Mouse (Mus musculus) heart, embryonic 16.5 days (tissue): ENCODE measurements around the gene Gm4131. TPM values are rescaled to one million over a fixed set of nuclear protein-coding genes. Genes with fewer than 3 reads are reported as not detected.

Experiments
- ATAC-seq: fragments of 200-750 bp; cut with Nextera tagmentation; replicated peaks from 2 replicates; pipeline ENCODE4 v1.8.0; 2017; ENCODE audit warnings: moderate number of reproducible peaks; ENCODE audit not compliant: insufficient read depth, low FRiP score; ENCODE audit errors: extremely low read depth
- H3K27ac ChIP-seq: fragments of 300-500 bp; sonication (generic); 2 replicates; pipeline ENCODE4 v1.5.1; 2014; ENCODE audit warnings: mild to moderate bottlenecking, low read length, control low read depth, moderate library complexity
- H3K27me3 ChIP-seq: fragments of 300-500 bp; sonication (generic); 2 replicates; pipeline ENCODE4 v1.6.1; 2014; ENCODE audit warnings: low read length, mixed read lengths; ENCODE audit not compliant: control insufficient read depth, insufficient read depth
- H3K36me3 ChIP-seq: fragments of 300-500 bp; sonication (generic); 2 replicates; pipeline ENCODE4 v1.6.1; 2014; ENCODE audit not compliant: control insufficient read depth, insufficient read depth
- H3K4me1 ChIP-seq: fragments of 300-500 bp; sonication (generic); 2 replicates; pipeline ENCODE4 v1.6.1; 2014; ENCODE audit warnings: low read length, mixed read lengths; ENCODE audit not compliant: control insufficient read depth, insufficient read depth
- H3K4me2 ChIP-seq: fragments of 300-500 bp; sonication (generic); 2 replicates; pipeline ENCODE4 v1.6.1; 2014; ENCODE audit warnings: low read depth, mild to moderate bottlenecking, control low read depth, low read length
- H3K4me3 ChIP-seq: fragments of 300-500 bp; sonication (generic); 2 replicates; pipeline ENCODE4 v1.5.1; 2014; ENCODE audit warnings: mild to moderate bottlenecking, control low read depth, low read length
- H3K9ac ChIP-seq: fragments of 300-500 bp; sonication (generic); 2 replicates; pipeline ENCODE4 v1.6.1; 2014; ENCODE audit warnings: low read length, control low read depth
- H3K9me3 ChIP-seq: fragments of 300-500 bp; sonication (generic); replicated peaks from 2 replicates; pipeline ENCODE4 v1.6.1; 2016; ENCODE audit warnings: low read length; ENCODE audit not compliant: control insufficient read depth
- WGBS: fragments of 180-500 bp; shearing (Covaris S2); extraction: QIAGEN DNeasy Blood & Tissue Kit; methylation state at CpG from one replicate; pipeline ENCODE4 v1.1.7; 2014; 5-methylcytosine and 5-hydroxymethylcytosine counted together
- polyA plus RNA-seq: library from polyadenylated mRNA; unstranded; fragments of >200 nt; fragmentation: Nextera tagmentation; extraction: Ambion mirVana; gene quantifications from 2 replicates; pipeline ENCODE4 v1.2.1, GENCODE M21; 2015

Gm4131 gene
- polyA plus RNA-seq, 1 experiment from 2014 or later, result not detected

GRCm38 (mm10) chr14:62575862-62576261, 9.1 kb upstream of the Gm4131 start:
- 70% methylated on average over 8 of the region's 8 CpGs for WGBS
- H3K9me3 ChIP-seq, result no peaks in the 10 kb centered on the region
- H3K27ac ChIP-seq, result no peak overlapping the region
- H3K4me2 ChIP-seq, result no peak overlapping the region
- no peak for ATAC-seq
- no peak overlapping the region for H3K9ac ChIP-seq
- H3K4me1 ChIP-seq, result no peaks in the 10 kb centered on the region
- H3K36me3 ChIP-seq, result no peaks in the 10 kb centered on the region
- H3K4me3 ChIP-seq, result no peak overlapping the region
- no peaks in the 10 kb centered on the region for H3K27me3 ChIP-seq

- ATAC-seq, result no peak
- H3K27me3 ChIP-seq, result no peaks in the 10 kb centered on the region
- H3K4me3 ChIP-seq, result no peak overlapping the region
- no peaks in the 10 kb centered on the region for H3K4me1 ChIP-seq
- no peaks in the 10 kb centered on the region for H3K36me3 ChIP-seq
- H3K9ac ChIP-seq, result no peak overlapping the region
- no peak overlapping the region for H3K27ac ChIP-seq
- no peak overlapping the region for H3K4me2 ChIP-seq
- H3K9me3 ChIP-seq, result no peaks in the 10 kb centered on the region
- 77% methylated on average over 6 of the region's 6 CpGs for WGBS
Measured at GRCm38 (mm10) chr14:62574906-62575305, 8.2 kb upstream of the Gm4131 start.

GRCm38 (mm10) chr14:62573454-62573853, 6.7 kb upstream of the Gm4131 start:
- Histone ChIP-seq H3K9ac (no peak overlapping the region), H3K4me1 (no peaks in the 10 kb centered on the region), H3K36me3 (no peaks in the 10 kb centered on the region), H3K27me3 (no peaks in the 10 kb centered on the region), H3K9me3 (no peaks in the 10 kb centered on the region), H3K4me2 (no peak overlapping the region), H3K27ac (no peak overlapping the region), H3K4me3 (no peak overlapping the region)
- 2% methylated on average over 2 of the region's 3 CpGs for WGBS
- ATAC-seq, result no peak

GRCm38 (mm10) chr14:62570299-62570698, 3.6 kb upstream of the Gm4131 start:
- H3K27me3 ChIP-seq, result no peaks in the 10 kb centered on the region
- no peaks in the 10 kb centered on the region for H3K9me3 ChIP-seq
- H3K4me3 ChIP-seq, result no peak overlapping the region
- no peak overlapping the region for H3K4me2 ChIP-seq
- H3K27ac ChIP-seq, result peak overlapping the region; percentile 53
- H3K9ac ChIP-seq, result no peak overlapping the region
- WGBS, result 28% methylated on average over 4 of the region's 4 CpGs
- no peaks in the 10 kb centered on the region for H3K4me1 ChIP-seq
- no peaks in the 10 kb centered on the region for H3K36me3 ChIP-seq
- ATAC-seq, result no peak

- no peak overlapping the region for H3K9ac ChIP-seq
- no peak overlapping the region for H3K4me3 ChIP-seq
- no peaks in the 10 kb centered on the region for H3K4me1 ChIP-seq
- H3K9me3 ChIP-seq, result no peaks in the 10 kb centered on the region
- H3K27me3 ChIP-seq, result no peaks in the 10 kb centered on the region
- ATAC-seq, result no peak
- H3K27ac ChIP-seq, result peak overlapping the region; percentile 53
- H3K4me2 ChIP-seq, result no peak overlapping the region
- no peaks in the 10 kb centered on the region for H3K36me3 ChIP-seq
- 74% methylated on average over 5 of the region's 5 CpGs for WGBS
Measured at GRCm38 (mm10) chr14:62569463-62569862, 2.7 kb upstream of the Gm4131 start.

GRCm38 (mm10) chr14:62563679-62564078, 3.0 kb downstream of the Gm4131 start:
- ATAC-seq, result no peak
- no peak overlapping the region for H3K27ac ChIP-seq
- H3K27me3 ChIP-seq, result no peaks in the 10 kb centered on the region
- no peaks in the 10 kb centered on the region for H3K4me1 ChIP-seq
- 60% methylated on average over 7 of the region's 7 CpGs for WGBS
- no peak overlapping the region for H3K4me3 ChIP-seq
- H3K9ac ChIP-seq, result no peak overlapping the region
- H3K4me2 ChIP-seq, result no peak overlapping the region
- no peaks in the 10 kb centered on the region for H3K9me3 ChIP-seq
- H3K36me3 ChIP-seq, result no peaks in the 10 kb centered on the region

GRCm38 (mm10) chr14:62561875-62562748, 4.6 kb downstream of the Gm4131 start:
- no peak overlapping the region for H3K4me2 ChIP-seq
- no peak overlapping the region for H3K4me3 ChIP-seq
- 54% methylated on average over 17 of the region's 17 CpGs for WGBS
- no peak for ATAC-seq
- H3K36me3 ChIP-seq, result no peaks in the 10 kb centered on the region
- no peak overlapping the region for H3K27ac ChIP-seq
- H3K9ac ChIP-seq, result no peak overlapping the region
- H3K27me3 ChIP-seq, result peaks cover under 1% of the 10 kb centered on the region; the same call in 1 of the 2 replicates
- no peaks in the 10 kb centered on the region for H3K4me1 ChIP-seq
- no peaks in the 10 kb centered on the region for H3K9me3 ChIP-seq

GRCm38 (mm10) chr14:62557111-62557510, 9.6 kb downstream of the Gm4131 start:
- Histone ChIP-seq H3K4me2 (peak overlapping the region; percentile 37; the same call in 1 of the 2 replicates), H3K27me3 (peaks cover 6% of the 10 kb centered on the region; the same call in 1 of the 2 replicates), H3K27ac (no peak overlapping the region), H3K4me1 (peaks cover 10% of the 10 kb centered on the region; the same call in 1 of the 2 replicates), H3K9ac (no peak overlapping the region), H3K4me3 (no peak overlapping the region), H3K9me3 (no peaks in the 10 kb centered on the region), H3K36me3 (no peaks in the 10 kb centered on the region)
- no peak for ATAC-seq
- 79% methylated on average over 3 of the region's 3 CpGs for WGBS
